Mouse (Mus musculus): ENCODE data around the gene Cd83.

GRCm38 (mm10) chr13:43801961-43802360 lies 17.4 kb downstream of the Cd83 start:
- TF ChIP-seq CTCF (IDR thresholded peaks at IDR 0.05) (no peak), EP300 (IDR thresholded peaks at IDR 0.05) (no peak)
